Mouse (Mus musculus): ENCODE results near the gene Fbxo42. TPM values are rescaled to one million over a fixed set of nuclear protein-coding genes. Genes with fewer than 3 reads are reported as not detected.

The Fbxo42 gene
- polyA plus RNA-seq, 3 experiments from 2014 or later = 5.5 to 6.3 (median 5.8) TPM

DNA sequence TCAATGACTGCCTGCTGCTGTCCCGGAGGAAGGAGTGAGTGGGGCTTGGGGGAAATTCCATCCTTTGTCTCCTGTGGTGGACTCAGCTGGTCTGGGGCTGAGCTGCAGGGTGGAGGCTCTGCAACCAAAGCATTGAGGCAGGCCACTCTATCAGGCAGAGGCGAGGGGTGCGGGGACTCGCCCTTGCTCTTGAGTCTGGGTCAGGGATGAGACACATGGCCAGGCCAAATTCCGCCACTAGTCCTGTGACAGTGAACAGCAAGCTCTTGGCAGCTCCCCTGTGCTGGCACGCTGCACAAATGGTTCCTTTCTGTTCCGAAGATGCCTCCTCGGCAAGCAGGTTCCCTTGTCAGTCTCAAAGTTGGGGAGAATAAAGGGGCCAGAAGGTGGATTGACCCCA, 103.4 kb downstream of the Fbxo42 start:
- no peak for ATAC-seq

DNA sequence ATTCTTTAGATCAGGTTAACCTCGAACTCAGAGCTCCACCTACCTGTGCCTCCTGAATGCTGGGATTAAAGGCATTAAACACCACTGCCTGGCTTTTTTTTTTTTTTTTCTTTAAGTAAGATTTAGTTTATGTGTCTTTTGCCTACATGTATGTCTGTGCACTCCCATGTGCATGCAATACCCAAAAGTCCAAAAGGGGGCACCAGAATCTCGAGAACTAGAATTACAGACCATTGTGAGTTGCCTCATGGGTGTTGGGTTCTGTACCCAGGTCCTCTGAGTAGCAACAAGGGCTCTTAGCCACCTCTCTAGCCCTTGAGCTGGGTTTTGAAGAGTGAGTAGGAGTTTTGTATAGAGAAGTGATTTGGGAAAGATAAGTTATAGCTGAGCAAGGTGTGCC, 104.9 kb downstream of the Fbxo42 start:
- no peak for ATAC-seq

Other genes with a start within 250 kb of the Fbxo42 start
- 10 to 100 TPM in 1 of 3 experiments, 1 to 10 TPM in 2; 7.9 to 20.2 (median 9.7) TPM for gene Padi2, start 241.6 kb upstream of the Fbxo42 start, polyA plus RNA-seq (2017; shearing (Covaris generic))
- gene Sdhb, start 186.7 kb upstream of the Fbxo42 start, polyA plus RNA-seq (2017; shearing (Covaris generic)) = 100 to 1,000 TPM; 275 to 381 (median 276) TPM
- gene Atp13a2, start 161.0 kb upstream of the Fbxo42 start, polyA plus RNA-seq (2017; shearing (Covaris generic)) = 1 to 10 TPM; 3.1 to 5.9 (median 5.6) TPM
- gene Mfap2, start 137.5 kb upstream of the Fbxo42 start, polyA plus RNA-seq (2017; shearing (Covaris generic)) = not detected
- 1 to 10 TPM in 1 of 3 experiments, under 1 TPM in 2; 0.67 to 1.2 (median 0.67) TPM for gene Crocc, start 87.4 kb upstream of the Fbxo42 start, polyA plus RNA-seq (2017; shearing (Covaris generic))
- gene Necap2, start 69.6 kb upstream of the Fbxo42 start, polyA plus RNA-seq (2017; shearing (Covaris generic)) = 10 to 100 TPM; 85.9 to 95.9 (median 91.8) TPM
- gene Spata21, start 59.6 kb upstream of the Fbxo42 start, polyA plus RNA-seq (2017; shearing (Covaris generic)) = 1 to 10 TPM; 1.1 to 1.5 (median 1.5) TPM
- gene Szrd1, start 8.1 kb upstream of the Fbxo42 start, polyA plus RNA-seq (2017; shearing (Covaris generic)) = 10 to 100 TPM; 37.9 to 88.5 (median 58.2) TPM
- 1 to 10 TPM; 1.7 to 6.1 (median 3.3) TPM for gene Rsg1, start 66.0 kb downstream of the Fbxo42 start, polyA plus RNA-seq (2017; shearing (Covaris generic))
- gene Arhgef19, start 91.6 kb downstream of the Fbxo42 start, polyA plus RNA-seq (2017; shearing (Covaris generic)) = not detected
- not detected for gene Epha2, start 153.3 kb downstream of the Fbxo42 start, polyA plus RNA-seq (2017; shearing (Covaris generic))
- not detected for gene Fam131c, start 220.3 kb downstream of the Fbxo42 start, polyA plus RNA-seq (2017; shearing (Covaris generic))

All from inflammation-experienced regulatory T-cells, adult 6 months (primary cell).